Mouse (Mus musculus) cerebellum, postnatal 14 days (tissue): ENCODE measurements at regions not wholly inside any gene's neighbourhood (a gene's known extent, or its start where the extent isn't known, plus 50 kb on each side); places are given as distances from the start of the nearest gene placed in this dataset.
A peak's percentile ranks its signal among the peaks of the same experiment; 100 is the strongest.

Source experiments
- DNase-seq, 2 experiments: peaks; one replicate each; pipeline ENCODE4 v3.0.0; 2021; ENCODE audit warnings: mixed read lengths in 2 of 2

- DNase-seq = no peak
Measured at GRCm38 (mm10) chr6:82860485-82860884, 79.1 kb downstream of the Sema4f start.

DNA sequence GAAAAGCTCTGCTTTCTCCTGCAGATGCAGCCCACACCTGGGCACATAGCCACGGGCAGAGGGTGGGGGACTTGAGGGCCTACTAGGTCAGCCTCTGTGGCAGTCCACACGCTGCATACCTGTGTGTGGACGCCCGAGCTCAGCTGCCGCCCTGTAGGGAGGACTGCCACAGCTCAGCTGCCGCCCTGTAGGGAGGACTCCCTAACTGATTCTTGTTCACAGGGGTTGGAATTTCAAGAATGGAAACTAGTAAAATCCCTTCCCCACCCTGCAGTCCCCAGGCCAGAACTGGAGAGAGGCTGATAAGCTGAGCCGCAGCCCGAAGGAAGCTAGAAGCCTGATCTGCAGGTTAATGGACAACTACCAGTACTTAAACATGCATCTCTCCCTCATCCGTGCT, 82.0 kb upstream of the Hk2 start:
- no peak for DNase-seq

GRCm38 (mm10) chr6:82855401-82855800, 81.1 kb upstream of the Hk2 start:
- DNase-seq = no peak

- no peak for DNase-seq
Measured at GRCm38 (mm10) chr6:82854780-82855179, 80.5 kb upstream of the Hk2 start.

DNA sequence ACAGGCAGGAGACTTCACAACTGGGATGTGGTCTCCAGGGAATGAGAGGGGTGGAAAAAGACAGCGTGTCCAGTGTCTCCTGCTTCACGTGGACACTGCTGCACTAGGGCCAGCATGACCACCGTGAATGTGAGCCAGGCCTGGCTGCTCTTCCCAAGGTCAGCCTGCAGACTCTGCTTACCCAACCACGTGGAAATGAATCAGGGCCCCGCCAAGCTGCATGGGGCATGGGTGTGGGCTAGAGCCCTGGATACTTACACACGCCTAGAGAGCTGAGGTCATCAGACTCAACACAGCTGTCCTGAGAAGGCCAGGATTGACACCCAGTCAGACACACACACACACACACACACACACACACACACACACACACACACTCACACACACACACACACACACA, 80.1 kb upstream of the Hk2 start:
- peak; percentile 36 to 39 for DNase-seq

DNA sequence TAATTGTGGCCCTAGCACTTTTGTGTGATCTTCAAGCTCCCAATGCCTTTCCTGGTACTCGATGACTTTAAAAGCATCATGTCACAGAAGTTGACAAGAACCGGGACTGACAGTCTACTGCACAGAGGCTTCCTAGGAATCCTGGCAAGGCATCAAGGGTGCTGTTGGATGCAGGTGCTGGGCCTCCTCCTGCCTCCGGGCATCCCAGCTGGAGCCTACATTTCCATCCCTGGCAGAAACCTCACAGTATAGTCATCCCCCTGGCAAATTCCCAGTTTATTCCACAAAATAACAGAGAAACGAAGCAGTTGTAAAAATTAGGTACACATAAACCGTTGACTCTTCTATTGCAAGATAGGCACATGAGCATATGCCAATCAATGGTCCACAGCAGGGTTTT, 78.8 kb upstream of the Hk2 start:
- peak; percentile 25 to 44 for DNase-seq

- DNase-seq = peak; percentile 45 to 71
Measured at GRCm38 (mm10) chr6:82850556-82850955, 76.3 kb upstream of the Hk2 start.

DNA sequence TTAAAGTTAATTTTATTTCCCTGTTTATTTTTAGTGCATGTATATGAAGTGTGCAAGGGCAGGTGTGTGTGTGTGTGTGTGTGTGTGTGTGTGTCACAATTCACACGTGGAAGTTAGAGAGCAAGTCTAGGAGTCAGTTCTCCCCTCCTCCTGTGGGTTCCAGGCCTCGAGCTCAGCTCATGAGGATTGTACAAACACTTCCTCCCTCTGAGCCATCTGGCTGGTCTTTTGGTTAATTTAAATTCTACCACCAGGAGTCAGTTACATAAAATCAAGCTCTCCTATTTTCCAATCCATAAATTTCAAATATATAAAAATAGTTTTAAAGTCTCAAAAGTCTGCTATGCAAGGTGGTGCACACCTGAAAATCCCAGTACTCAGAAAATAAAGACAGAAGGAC, 73.3 kb upstream of the Hk2 start:
- DNase-seq = no peak

- no peak for DNase-seq
Measured at GRCm38 (mm10) chr6:82846587-82847150, 72.4 kb upstream of the Hk2 start.

DNA sequence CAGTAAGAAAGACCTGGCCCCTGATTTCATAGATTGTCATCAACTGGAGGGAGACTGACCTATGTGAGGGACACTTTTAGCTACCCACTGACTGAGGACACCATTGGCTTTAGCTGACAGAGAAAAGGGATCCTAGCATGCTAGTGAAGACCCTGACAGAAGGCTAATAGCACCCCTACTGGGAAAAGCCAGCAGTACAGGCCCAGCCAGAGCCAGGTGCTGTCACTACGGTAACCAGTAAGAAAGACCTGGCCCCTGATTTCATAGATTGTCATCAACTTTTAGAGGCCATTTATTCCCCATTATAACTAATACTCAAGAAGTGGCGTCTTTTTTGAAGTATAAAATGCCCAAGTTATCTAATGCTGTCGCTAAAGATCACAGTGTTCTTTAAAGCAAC, 70.2 kb upstream of the Hk2 start:
- peak; percentile 44 to 51 for DNase-seq

GRCm38 (mm10) chr6:82843881-82844280, 69.6 kb upstream of the Hk2 start:
- no peak for DNase-seq

DNA sequence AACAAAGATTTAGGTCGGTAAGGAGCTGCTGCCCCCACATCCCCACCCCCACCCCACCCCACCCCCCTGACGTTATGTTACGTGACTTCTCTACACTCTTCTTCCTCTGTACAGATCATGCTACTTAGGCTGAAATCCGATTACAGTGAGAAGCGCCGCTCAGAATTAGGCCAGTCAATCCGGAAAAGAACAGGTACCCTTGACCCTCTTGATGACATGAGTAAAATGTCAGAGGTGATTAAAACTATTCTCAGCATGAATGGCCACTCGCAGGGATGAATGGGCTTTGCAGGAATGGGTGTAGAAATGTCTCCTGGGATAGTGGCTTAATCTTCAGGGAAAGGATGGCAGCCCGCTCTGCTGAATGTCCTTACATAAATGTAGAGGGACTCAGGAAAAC, 63.0 kb upstream of the Hk2 start:
- no peak for DNase-seq

GRCm38 (mm10) chr6:82835222-82836064, 61.2 kb upstream of the Hk2 start:
- no peak for DNase-seq

DNA sequence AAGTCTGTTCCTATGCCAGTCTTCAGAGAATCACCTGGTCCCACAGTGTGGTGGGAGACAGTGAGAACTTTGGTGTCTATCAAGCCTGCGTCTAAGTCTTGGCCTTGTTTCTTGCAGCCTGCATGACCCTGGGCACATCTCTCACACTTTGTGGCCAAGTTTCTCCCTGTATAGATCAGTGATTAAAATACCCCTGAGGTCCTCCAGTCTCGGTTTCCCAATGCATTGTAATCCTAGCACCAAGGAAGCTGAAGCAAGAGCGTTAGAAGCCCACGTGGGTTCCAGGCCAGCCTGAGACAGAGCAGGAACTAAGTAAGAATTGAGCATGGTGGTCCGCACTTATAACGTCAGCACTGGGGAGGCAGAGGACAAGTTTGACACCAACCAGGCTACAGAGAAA, 59.6 kb upstream of the Hk2 start:
- no peak for DNase-seq

GRCm38 (mm10) chr6:82831211-82831610, 57.0 kb upstream of the Hk2 start:
- no peak for DNase-seq

GRCm38 (mm10) chr6:82824684-82825083, 50.4 kb upstream of the Hk2 start:
- DNase-seq = no peak

DNA sequence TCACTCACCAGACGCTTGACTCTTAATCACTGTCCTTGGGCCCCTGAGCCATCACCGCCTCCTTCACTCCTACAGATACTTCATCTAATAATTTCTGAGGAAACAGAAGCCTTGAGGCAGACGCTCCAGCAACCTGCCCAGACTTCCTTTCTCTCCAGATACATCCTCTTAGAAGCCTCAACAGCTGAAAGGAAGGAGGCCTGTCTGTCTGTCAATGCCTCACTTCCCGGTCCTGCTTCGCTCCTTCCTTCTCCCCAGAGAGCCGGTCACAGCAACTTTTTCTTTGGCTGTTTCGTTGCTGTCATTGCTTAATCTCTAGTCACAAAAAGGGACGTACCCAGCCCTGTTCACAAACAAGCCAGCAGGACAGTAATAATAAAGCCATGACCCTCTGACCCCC, 50.0 kb upstream of the Hk2 start:
- DNase-seq = no peak
